Mouse (Mus musculus): ENCODE results near the gene Gm7694. TPM values are rescaled to one million over a fixed set of nuclear protein-coding genes. Genes with fewer than 3 reads are reported as not detected.

The Gm7694 gene
- total RNA-seq, 2 experiments from 2014 or later = 10.2 to 11.9 TPM

GRCm38 (mm10) chr1:170292239-170292951, 13.7 kb downstream of the Gm7694 start:
- DNase-seq = peak; percentile 28 to 30
- intact Hi-C loops (cut with DNase I) = loop anchor here (1.0 to 5.0 kb wide), 3 partner anchors 321 to 545 kb away; no protein-coding TSS in a partner anchor

DNA sequence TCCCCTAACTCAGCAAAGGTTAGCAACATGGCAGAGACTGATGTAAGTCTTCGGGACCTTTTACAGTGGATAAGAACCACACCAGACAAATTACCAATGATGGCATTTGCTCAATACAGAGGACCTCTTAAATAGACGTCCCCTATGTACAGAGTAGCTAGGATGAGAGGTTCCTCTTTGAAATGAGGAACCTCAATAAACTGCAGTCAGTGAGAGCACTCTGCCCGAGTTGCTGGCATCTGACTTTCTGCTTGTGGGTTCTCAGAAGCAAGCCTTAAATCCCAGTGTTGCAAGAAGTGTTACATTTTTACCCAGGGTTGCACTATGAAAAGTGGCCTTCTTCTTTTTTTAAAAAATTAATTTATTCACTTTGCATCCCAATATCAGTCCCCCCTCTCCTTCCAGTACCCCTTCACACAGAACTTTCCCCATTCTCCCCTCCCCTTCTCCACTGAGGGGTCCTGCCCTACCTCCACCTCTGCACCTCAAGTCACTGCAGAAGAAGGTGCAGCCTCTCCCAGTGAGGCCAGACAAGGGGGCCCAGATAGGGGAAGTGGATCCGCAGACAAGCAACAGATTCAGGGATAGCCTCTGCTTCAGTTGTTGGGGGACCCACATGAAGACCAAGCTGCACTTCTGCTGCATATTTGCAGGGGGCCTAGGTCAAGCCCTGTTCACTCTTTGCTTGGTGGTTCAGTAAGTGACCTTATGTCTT, 23.6 kb downstream of the Gm7694 start:
- DNase-seq = no peak

DNA sequence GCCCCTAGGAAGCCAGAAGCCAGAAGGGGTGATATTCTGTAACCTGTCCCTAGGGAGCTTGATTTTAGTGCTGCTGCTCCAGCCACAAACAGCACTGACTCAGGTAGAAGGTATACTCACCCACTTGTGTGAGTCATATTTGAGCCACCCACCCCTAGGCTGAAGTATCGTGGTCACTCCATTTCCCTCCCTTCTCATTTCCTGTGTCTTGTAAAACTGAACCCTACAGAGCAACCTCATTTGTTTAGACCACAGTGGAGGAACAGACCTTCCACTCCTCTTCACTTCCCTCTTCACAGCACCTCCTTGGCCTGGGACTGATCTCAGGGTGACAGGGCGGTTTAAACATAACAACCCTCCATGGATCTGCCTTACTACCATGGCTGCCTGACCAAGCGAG, 29.1 kb downstream of the Gm7694 start, which contains the start of gene Sh2d1b1:
TSS of gene Sh2d1b1 (plus strand) at position 305 of the 400 bp plus-strand sequence.
- intact Hi-C loops (cut with DNase I) = no loop called here
- no peak for DNase-seq

More for the DNA sequence above, 23.6 kb downstream of the Gm7694 start:
- intact Hi-C loops (cut with DNase I) = no loop called here

DNA sequence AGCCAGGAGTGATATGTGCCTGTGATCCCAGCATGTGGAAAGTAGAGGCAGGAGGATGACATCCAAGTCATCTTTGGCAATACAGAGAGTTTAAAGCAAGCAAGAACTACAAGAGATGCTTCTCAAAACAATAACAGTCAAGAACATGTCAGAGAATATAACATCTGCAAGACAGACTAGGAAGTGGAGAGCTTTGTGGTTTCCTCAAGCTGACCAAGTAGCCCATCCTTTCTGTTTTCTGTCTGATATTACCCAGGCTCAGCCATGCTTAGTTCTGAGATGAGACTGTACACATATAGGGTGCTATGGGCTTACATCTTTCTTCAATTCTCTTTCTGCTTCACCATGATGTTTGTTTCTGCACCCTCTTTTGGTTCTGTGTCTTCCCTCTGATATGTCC, 32.9 kb downstream of the Gm7694 start:
- no peak for DNase-seq
- intact Hi-C loops (cut with DNase I) = no loop called here

- no peak for DNase-seq
- intact Hi-C loops (cut with DNase I) = no loop called here
These were observed 35.4 kb downstream of the Gm7694 start for GRCm38 (mm10) chr1:170270696-170271095.

GRCm38 (mm10) chr1:170270281-170270680, 35.9 kb downstream of the Gm7694 start:
- intact Hi-C loops (cut with DNase I) = no loop called here
- no peak for DNase-seq

DNA sequence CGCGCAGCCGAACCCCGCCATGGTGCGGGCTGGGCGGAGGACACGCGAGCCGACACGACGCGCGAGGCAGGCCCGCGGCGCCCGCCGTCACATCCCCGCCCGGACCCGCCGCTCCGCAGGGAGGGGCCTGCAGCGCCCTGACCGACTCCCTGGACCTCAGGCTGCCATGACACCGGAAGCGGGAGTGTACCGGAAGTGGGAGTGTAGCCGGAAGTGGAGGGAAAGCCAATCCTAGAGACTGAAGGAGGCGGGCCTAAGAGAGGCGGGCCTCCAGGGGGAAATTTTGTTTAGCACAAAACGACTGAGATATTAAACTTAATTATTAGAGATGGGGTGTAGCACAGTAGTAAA, 50.6 kb downstream of the Gm7694 start:
- intact Hi-C loops (cut with DNase I) = no loop called here
- peak; percentile 82 to 83 for DNase-seq

DNA sequence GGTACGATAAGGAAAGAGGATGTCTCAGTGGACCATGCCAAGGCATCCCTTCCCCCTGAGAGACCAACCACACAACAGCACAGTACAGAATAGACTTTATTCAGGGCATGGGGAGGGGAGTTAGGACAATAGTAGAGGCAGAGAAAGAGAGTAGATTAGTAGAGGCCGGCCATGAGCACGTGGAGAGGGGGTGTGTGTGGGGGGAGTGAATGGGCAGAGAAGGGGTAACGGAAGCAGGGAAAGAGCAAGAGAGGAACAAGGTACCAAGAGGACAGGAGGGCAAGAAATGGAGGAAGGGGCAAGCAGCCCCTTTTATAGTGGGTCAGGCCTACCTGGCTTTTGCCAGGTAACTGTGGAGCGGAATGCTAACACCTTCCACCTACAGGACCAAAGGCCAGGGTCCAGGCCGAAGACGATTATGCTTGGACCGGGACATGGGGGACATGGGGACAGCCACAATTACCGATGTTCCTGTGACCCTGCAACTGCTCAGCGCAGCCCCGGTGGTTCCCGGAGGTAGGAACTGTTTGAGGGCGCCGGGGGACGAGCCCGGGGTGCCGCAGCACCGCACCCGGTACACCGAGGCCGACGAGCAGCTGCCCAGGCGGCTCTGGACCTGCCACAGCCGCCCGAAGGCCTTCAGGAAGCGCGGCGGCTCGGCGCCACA, 51.1 kb downstream of the Gm7694 start:
- intact Hi-C loops (cut with DNase I) = no loop called here
- DNase-seq = no peak

Other genes with a start within 250 kb of the Gm7694 start
- gene Ddr2, start 195.6 kb downstream of the Gm7694 start, total RNA-seq (2021) = 10 to 100 TPM; 21.0 to 24.2 TPM
- gene Uap1, start 131.4 kb downstream of the Gm7694 start, total RNA-seq (2021) = 10 to 100 TPM; 52.6 to 65.2 TPM
- 10 to 100 TPM; 18.1 to 19.2 TPM for gene Uhmk1, start 90.9 kb downstream of the Gm7694 start, total RNA-seq (2021)
- not detected for gene Sh2d1b2, start 73.6 kb downstream of the Gm7694 start, total RNA-seq (2021)
- gene Sh2d1b1, start 29.0 kb downstream of the Gm7694 start, total RNA-seq (2021) = under 1 TPM in 1 of 2 experiments, not detected in 1; 0.11 TPM
- gene Spata46, start 2.5 kb upstream of the Gm7694 start, total RNA-seq (2021) = not detected